Mouse (Mus musculus) MEL (cell line): ENCODE results near the gene Exoc6b. TPM values are rescaled to one million over a fixed set of nuclear protein-coding genes. Genes with fewer than 3 reads are reported as not detected.

Experiments used
- DNase-seq: peaks from one replicate; pipeline ENCODE4 v3.0.0; 2011; ENCODE audit warnings: low read depth, low spot score
- H3K27ac ChIP-seq: 2 replicates; pipeline ENCODE4 v1.5.1; 2012; ENCODE audit warnings: low read depth, mild to moderate bottlenecking, control low read depth, low read length, moderate library complexity; ENCODE audit not compliant: control insufficient read depth
- H3K27me3 ChIP-seq, 2 experiments: fragments of 150-350 bp in 1 of 2; sonication (generic) in 1 of 2; 2 replicates each; pipeline ENCODE4 v1.6.1; 2012; ENCODE audit warnings: low read length in 2 of 2, mild to moderate bottlenecking in 2 of 2, improper control_type of control experiment in 1 of 2, moderate library complexity in 1 of 2; ENCODE audit not compliant: insufficient read depth in 2 of 2, control insufficient read depth in 1 of 2
- H3K36me3 ChIP-seq, 2 experiments: 2 replicates each; pipeline ENCODE4 v1.6.1; 2012 to 2014; ENCODE audit warnings: low read length in 2 of 2, improper control_type of control experiment in 1 of 2, inconsistent platforms in 1 of 2, mild to moderate bottlenecking in 1 of 2; ENCODE audit not compliant: insufficient read depth in 2 of 2, control insufficient read depth in 1 of 2
- H3K4me1 ChIP-seq, 2 experiments: fragments of 150-350 bp in 1 of 2; sonication (generic) in 1 of 2; 2 replicates each; pipeline ENCODE4 v1.6.1; 2012; ENCODE audit warnings: low read length in 2 of 2, improper control_type of control experiment in 1 of 2, mild to moderate bottlenecking in 1 of 2; ENCODE audit not compliant: insufficient read depth in 2 of 2, control insufficient read depth in 1 of 2
- H3K4me3 ChIP-seq, 2 experiments: fragments of 150-350 bp in 1 of 2; sonication (generic) in 1 of 2; 2 replicates each; pipeline ENCODE4 v1.5.1; 2012; ENCODE audit warnings: low read depth in 2 of 2, low read length in 2 of 2, mild to moderate bottlenecking in 2 of 2, moderate library complexity in 2 of 2, control low read depth in 1 of 2, improper control_type of control experiment in 1 of 2; ENCODE audit not compliant: control insufficient read depth in 1 of 2, insufficient read depth in 1 of 2
- H3K79me2 ChIP-seq: 2 replicates; pipeline ENCODE4 v1.6.1; 2012; ENCODE audit warnings: mild to moderate bottlenecking, low read length, moderate library complexity; ENCODE audit not compliant: control insufficient read depth, poor library complexity, insufficient read depth
- H3K9ac ChIP-seq: 2 replicates; pipeline ENCODE4 v1.6.1; 2012; ENCODE audit warnings: low read depth, mild to moderate bottlenecking, control low read depth, low read length, moderate library complexity; ENCODE audit not compliant: control insufficient read depth, poor library complexity, severe bottlenecking
- H3K9me3 ChIP-seq: fragments of 150-350 bp; sonication (generic); replicated peaks from 2 replicates; pipeline ENCODE4 v1.6.1; 2012; ENCODE audit warnings: mild to moderate bottlenecking, low read length, improper control_type of control experiment, moderate library complexity; ENCODE audit not compliant: insufficient read depth
- CHD1 ChIP-seq: IDR thresholded peaks from 2 replicates; pipeline ENCODE4 v1.6.1; 2012; ENCODE audit warnings: low read depth, mild to moderate bottlenecking, inconsistent platforms, low read length, improper control_type of control experiment
- CTCF ChIP-seq, 3 experiments: IDR thresholded peaks in 2 of 3; conservative IDR thresholded peaks in 1 of 3; 2 replicates each; pipeline ENCODE4 v1.5.1; 2011 to 2012; ENCODE audit warnings: low read length in 3 of 3, low read depth in 2 of 3, mild to moderate bottlenecking in 2 of 3, improper control_type of control experiment in 1 of 3, inconsistent platforms in 1 of 3, mixed read lengths in 1 of 3, moderate library complexity in 1 of 3; ENCODE audit not compliant: control insufficient read depth in 1 of 3, insufficient read depth in 1 of 3, poor library complexity in 1 of 3, severe bottlenecking in 1 of 3
- ELF1 ChIP-seq: IDR thresholded peaks from 2 replicates; pipeline ENCODE4 v1.6.1; 2014; ENCODE audit warnings: low read depth, mild to moderate bottlenecking, inconsistent platforms, low read length, improper control_type of control experiment, moderate library complexity
- EP300 ChIP-seq, 2 experiments: IDR thresholded peaks; 2 replicates each; pipeline ENCODE4 v1.6.1; 2011; ENCODE audit warnings: improper control_type of control experiment in 2 of 2, low read length in 2 of 2, low read depth in 1 of 2, mild to moderate bottlenecking in 1 of 2
- GABPA ChIP-seq: IDR thresholded peaks from 2 replicates; pipeline ENCODE4 v1.6.1; 2012; ENCODE audit warnings: low read depth, mild to moderate bottlenecking, inconsistent platforms, low read length, improper control_type of control experiment, moderate library complexity
- GATA1 ChIP-seq: IDR thresholded peaks from 2 replicates; pipeline ENCODE4 v1.6.1; 2011; ENCODE audit warnings: low read depth, low read length, improper control_type of control experiment
- HCFC1 ChIP-seq: IDR thresholded peaks from 2 replicates; pipeline ENCODE4 v1.6.1; 2012; ENCODE audit warnings: low read depth, mild to moderate bottlenecking, inconsistent platforms, low read length, improper control_type of control experiment, moderate library complexity
- MAX ChIP-seq: IDR thresholded peaks from 2 replicates; pipeline ENCODE4 v1.6.1; 2011; ENCODE audit warnings: low read length, improper control_type of control experiment
- MYC ChIP-seq: IDR thresholded peaks from 2 replicates; pipeline ENCODE4 v1.6.1; 2011; ENCODE audit warnings: low read depth, mild to moderate bottlenecking, low read length, improper control_type of control experiment, moderate library complexity
- NRF1 ChIP-seq: IDR thresholded peaks from 2 replicates; pipeline ENCODE4 v1.6.1; 2014; ENCODE audit warnings: low read depth, mild to moderate bottlenecking, inconsistent platforms, low read length, improper control_type of control experiment, moderate library complexity; ENCODE audit not compliant: poor library complexity, insufficient read depth, severe bottlenecking
- POLR2AphosphoS2 ChIP-seq: IDR thresholded peaks from 2 replicates; pipeline ENCODE4 v1.6.1; 2011; ENCODE audit warnings: low read length, improper control_type of control experiment
- RAD21 ChIP-seq: IDR thresholded peaks from 2 replicates; pipeline ENCODE4 v1.6.1; 2011; ENCODE audit warnings: mild to moderate bottlenecking, low read depth, low read length, improper control_type of control experiment
- RCOR1 ChIP-seq: IDR thresholded peaks from 2 replicates; pipeline ENCODE4 v1.6.1; 2012; ENCODE audit warnings: low read depth, mild to moderate bottlenecking, inconsistent platforms, low read length, improper control_type of control experiment
- SIN3A ChIP-seq: IDR thresholded peaks from 2 replicates; pipeline ENCODE4 v1.6.1; 2012; ENCODE audit warnings: low read length, improper control_type of control experiment, inconsistent platforms
- SMC3 ChIP-seq: IDR thresholded peaks from 2 replicates; pipeline ENCODE4 v1.6.1; 2011; ENCODE audit warnings: low read depth, low read length, improper control_type of control experiment
- TCF12 ChIP-seq: IDR thresholded peaks from 2 replicates; pipeline ENCODE4 v1.6.1; 2014; ENCODE audit warnings: low read depth, mild to moderate bottlenecking, inconsistent platforms, low read length, improper control_type of control experiment, moderate library complexity
- ZC3H11A ChIP-seq: IDR thresholded peaks from 2 replicates; pipeline ENCODE4 v1.6.1; 2012; ENCODE audit warnings: low read depth, mild to moderate bottlenecking, inconsistent platforms, low read length, improper control_type of control experiment
- ZKSCAN1 ChIP-seq: IDR thresholded peaks from 2 replicates; pipeline ENCODE4 v1.6.1; 2012; ENCODE audit warnings: low read depth, mild to moderate bottlenecking, inconsistent platforms, low read length, improper control_type of control experiment, moderate library complexity
- ZMIZ1 ChIP-seq: IDR thresholded peaks from 2 replicates; pipeline ENCODE4 v1.6.1; 2012; ENCODE audit warnings: low read depth, mild to moderate bottlenecking, inconsistent platforms, low read length, improper control_type of control experiment, moderate library complexity
- ZNF384 ChIP-seq: IDR thresholded peaks from 2 replicates; pipeline ENCODE4 v1.6.1; 2012; ENCODE audit warnings: low read depth, mild to moderate bottlenecking, inconsistent platforms, low read length, improper control_type of control experiment
- polyA plus RNA-seq, 2 experiments: library from polyadenylated mRNA; stranded (reverse) in 1 of 2; unstranded in 1 of 2; fragments of >175 nt in 1 of 2; fragments of >200 nt in 1 of 2; gene quantifications; 2 replicates each; pipeline versions ENCODE4 v1.2.1 to v1.2.4; 2012; ENCODE audit warnings: low replicate concordance in 2 of 2, low read depth in 1 of 2; ENCODE audit not compliant: insufficient read length in 2 of 2, insufficient read depth in 1 of 2, missing spikeins in 1 of 2
- total RNA-seq: library from RNA; depleted of rRNA; stranded (reverse); fragments of 300-350 nt; gene quantifications from 2 replicates; pipeline ENCODE4 v1.2.3, GENCODE M21; 2012

Gene Exoc6b
- total and polyA plus RNA-seq, 3 experiments: 3.4 to 6.5 TPM; not detected in 1

- Histone ChIP-seq H3K36me3 (no peaks in the 10 kb centered on the region), H3K79me2 (no peaks in the 10 kb centered on the region), H3K27me3 (no peaks in the 10 kb centered on the region), H3K9me3 (no peaks in the 10 kb centered on the region), H3K4me3 (no peak overlapping the region), H3K4me1 (no peaks in the 10 kb centered on the region), H3K27ac (no peak overlapping the region), H3K9ac (no peak overlapping the region)
- TF ChIP-seq CHD1 (no peak), POLR2AphosphoS2 (no peak), GATA1 (no peak), ZC3H11A (no peak), MAX (no peak), NRF1 (no peak), CTCF (IDR thresholded peaks at IDR 0.05 in 2 of 3, conservative IDR thresholded peaks at IDR 0.05 in 1 of 3; ENCODE audit: control insufficient read depth in 1 of 3, insufficient read depth in 1 of 3, low read depth in 2 of 3, low read length in 3 of 3, poor library complexity in 1 of 3, severe bottlenecking in 1 of 3) (no peak), ZKSCAN1 (no peak), ZNF384 (no peak), SIN3A (no peak), RCOR1 (no peak), GABPA (no peak), EP300 (IDR thresholded peaks at IDR 0.05; ENCODE audit: low read depth in 1 of 2, low read length in 2 of 2) (no peak)
- DNase-seq: no peak
These were observed 263.1 kb downstream of the Exoc6b start for GRCm38 (mm10) chr6:84806132-84806730.

GRCm38 (mm10) chr6:84798736-84799135 lies 270.6 kb downstream of the Exoc6b start:
- Histone ChIP-seq H3K27ac (no peak overlapping the region), H3K79me2 (no peaks in the 10 kb centered on the region), H3K4me1 (no peaks in the 10 kb centered on the region), H3K4me3 (no peak overlapping the region), H3K36me3 (no peaks in the 10 kb centered on the region), H3K9ac (no peak overlapping the region), H3K9me3 (no peaks in the 10 kb centered on the region), H3K27me3 (no peaks in the 10 kb centered on the region)
- DNase-seq: no peak
- TF ChIP-seq MYC (no peak), TCF12 (no peak), RAD21 (no peak), ELF1 (no peak), SMC3 (no peak), RCOR1 (no peak), ZMIZ1 (no peak), HCFC1 (no peak), CTCF (IDR thresholded peaks at IDR 0.05 in 2 of 3, conservative IDR thresholded peaks at IDR 0.05 in 1 of 3; ENCODE audit: control insufficient read depth in 1 of 3, insufficient read depth in 1 of 3, low read depth in 2 of 3, low read length in 3 of 3, poor library complexity in 1 of 3, severe bottlenecking in 1 of 3) (no peak), ZKSCAN1 (no peak)
